Mouse (Mus musculus): ENCODE results near the gene Pde10a. TPM values are rescaled to one million over a fixed set of nuclear protein-coding genes. Genes with fewer than 3 reads are reported as not detected.

Gene Pde10a
- total RNA-seq, 2 experiments from 2014 or later, result 59.6 to 61.8 TPM

GRCm38 (mm10) chr17:8798531-8799295 lies 273.5 kb downstream of the Pde10a start:
- no peak for DNase-seq (ENCODE audit: low spot score in 2 of 2)

GRCm38 (mm10) chr17:8799296-8799731 lies 274.1 kb downstream of the Pde10a start:
- no peak for DNase-seq (ENCODE audit: low spot score in 2 of 2)

- no peak for DNase-seq (ENCODE audit: low spot score in 2 of 2)
Measured at GRCm38 (mm10) chr17:8799914-8800420, 274.8 kb downstream of the Pde10a start.

- no peak for DNase-seq (ENCODE audit: low spot score in 2 of 2)
Measured at GRCm38 (mm10) chr17:8800478-8801082, 275.4 kb downstream of the Pde10a start.

GRCm38 (mm10) chr17:8801083-8801854 lies 276.1 kb downstream of the Pde10a start:
- peak; percentile 74 to 79 for DNase-seq (ENCODE audit: low spot score in 2 of 2)

GRCm38 (mm10) chr17:8801855-8802104 lies 276.6 kb downstream of the Pde10a start:
- no peak for DNase-seq (ENCODE audit: low spot score in 2 of 2)

GRCm38 (mm10) chr17:8802161-8802888 lies 277.2 kb downstream of the Pde10a start:
- no peak for DNase-seq (ENCODE audit: low spot score in 2 of 2)

GRCm38 (mm10) chr17:8802889-8803799 lies 278.0 kb downstream of the Pde10a start:
- no peak for DNase-seq (ENCODE audit: low spot score in 2 of 2)

GRCm38 (mm10) chr17:8807345-8807744 lies 282.2 kb downstream of the Pde10a start:
- peak in 1 of 2 experiments; percentile 59 for DNase-seq (ENCODE audit: low spot score in 2 of 2)

- DNase-seq (ENCODE audit: low spot score in 2 of 2), result no peak
Measured at GRCm38 (mm10) chr17:8809771-8810170, 284.6 kb downstream of the Pde10a start.

- DNase-seq (ENCODE audit: low spot score in 2 of 2), result no peak
Measured at GRCm38 (mm10) chr17:8810201-8810600, 285.0 kb downstream of the Pde10a start.

- DNase-seq (ENCODE audit: low spot score in 2 of 2), result no peak
Measured at GRCm38 (mm10) chr17:8812228-8812865, 287.2 kb downstream of the Pde10a start.

GRCm38 (mm10) chr17:8813773-8814491 lies 288.8 kb downstream of the Pde10a start:
- no peak for DNase-seq (ENCODE audit: low spot score in 2 of 2)

GRCm38 (mm10) chr17:8815376-8815775 lies 290.2 kb downstream of the Pde10a start:
- no peak for DNase-seq (ENCODE audit: low spot score in 2 of 2)

- DNase-seq (ENCODE audit: low spot score in 2 of 2), result no peak
Measured at GRCm38 (mm10) chr17:8815864-8816263, 290.7 kb downstream of the Pde10a start.

GRCm38 (mm10) chr17:8818675-8819074 lies 293.5 kb downstream of the Pde10a start:
- no peak for DNase-seq (ENCODE audit: low spot score in 2 of 2)

GRCm38 (mm10) chr17:8823548-8823947 lies 298.4 kb downstream of the Pde10a start:
- no peak for DNase-seq (ENCODE audit: low spot score in 2 of 2)

GRCm38 (mm10) chr17:8827204-8827603 lies 302.0 kb downstream of the Pde10a start:
- no peak for DNase-seq (ENCODE audit: low spot score in 2 of 2)

- DNase-seq (ENCODE audit: low spot score in 2 of 2), result no peak
Measured at GRCm38 (mm10) chr17:8831001-8831400, 305.8 kb downstream of the Pde10a start.
